Mouse (Mus musculus) CD4-positive naive resting alpha-beta T cell, adult 57 days (primary cell): Measurements from ENCODE around the gene Gm428. TPM values are rescaled to one million over a fixed set of nuclear protein-coding genes. Genes with fewer than 3 reads are reported as not detected.

Experiments used
- total RNA-seq: library from RNA; stranded (reverse); gene quantifications from one replicate; pipeline ENCODE4 v1.2.4, GENCODE M21; 2023

The Gm428 gene
- total RNA-seq = not detected

DNA sequence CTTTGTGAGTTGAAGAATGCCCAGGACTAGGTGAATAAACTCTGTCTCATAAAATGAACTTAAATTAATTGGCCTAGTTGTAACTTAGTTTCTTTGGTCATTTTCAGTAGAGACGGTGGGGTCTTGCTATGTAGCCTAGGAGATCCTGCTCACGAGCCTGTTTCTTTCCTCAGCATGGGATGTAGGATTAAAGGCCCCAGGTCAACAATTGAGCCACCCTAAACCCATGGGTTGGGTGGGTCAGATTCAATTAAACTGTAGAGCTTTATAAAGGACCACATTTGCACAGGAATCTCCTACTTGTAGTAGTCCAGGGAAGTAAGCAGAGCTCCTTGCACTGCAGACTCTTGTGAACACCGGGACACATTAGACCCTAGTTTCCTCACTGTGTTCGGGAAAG, at the start of gene Gm428:
Gm428 (plus strand) TSS at position 301 of the 400 bp plus-strand sequence.

DNA sequence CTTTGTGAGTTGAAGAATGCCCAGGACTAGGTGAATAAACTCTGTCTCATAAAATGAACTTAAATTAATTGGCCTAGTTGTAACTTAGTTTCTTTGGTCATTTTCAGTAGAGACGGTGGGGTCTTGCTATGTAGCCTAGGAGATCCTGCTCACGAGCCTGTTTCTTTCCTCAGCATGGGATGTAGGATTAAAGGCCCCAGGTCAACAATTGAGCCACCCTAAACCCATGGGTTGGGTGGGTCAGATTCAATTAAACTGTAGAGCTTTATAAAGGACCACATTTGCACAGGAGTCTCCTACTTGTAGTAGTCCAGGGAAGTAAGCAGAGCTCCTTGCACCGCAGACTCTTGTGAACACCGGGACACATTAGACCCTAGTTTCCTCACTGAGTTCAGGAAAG, 45.5 kb upstream of the Gm428 start, which contains the start of gene Gm11236:
Gm11236 (plus strand) TSS at position 301 of the 400 bp plus-strand sequence.

DNA sequence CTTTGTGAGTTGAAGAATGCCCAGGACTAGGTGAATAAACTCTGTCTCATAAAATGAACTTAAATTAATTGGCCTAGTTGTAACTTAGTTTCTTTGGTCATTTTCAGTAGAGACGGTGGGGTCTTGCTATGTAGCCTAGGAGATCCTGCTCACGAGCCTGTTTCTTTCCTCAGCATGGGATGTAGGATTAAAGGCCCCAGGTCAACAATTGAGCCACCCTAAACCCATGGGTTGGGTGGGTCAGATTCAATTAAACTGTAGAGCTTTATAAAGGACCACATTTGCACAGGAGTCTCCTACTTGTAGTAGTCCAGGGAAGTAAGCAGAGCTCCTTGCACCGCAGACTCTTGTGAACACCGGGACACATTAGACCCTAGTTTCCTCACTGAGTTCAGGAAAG, 15.3 kb upstream of the Gm428 start, which contains the start of gene Gm11239:
Gm11239 (plus strand) TSS at position 301 of the 400 bp plus-strand sequence.

Other genes with a start within 250 kb of the Gm428 start
- gene Gm11238, start 75.6 kb upstream of the Gm428 start, total RNA-seq = not detected
- gene Gm11237, start 60.5 kb upstream of the Gm428 start, total RNA-seq = not detected
- gene Gm11236, start 45.4 kb upstream of the Gm428 start, total RNA-seq = not detected
- not detected for gene Gm11239, start 15.2 kb upstream of the Gm428 start, total RNA-seq
- not detected for gene Rasef, start 107.5 kb downstream of the Gm428 start, total RNA-seq
- not detected for gene Gm11758, start 192.8 kb downstream of the Gm428 start, total RNA-seq
- not detected for gene Gm11757, start 207.6 kb downstream of the Gm428 start, total RNA-seq
- gene Gm13871, start 222.4 kb downstream of the Gm428 start, total RNA-seq = not detected
- gene Gm11756, start 237.2 kb downstream of the Gm428 start, total RNA-seq = not detected